Mouse (Mus musculus) cerebellum, postnatal 36 days (tissue): Measurements from ENCODE around the gene Ehd1.
A peak's percentile ranks its signal among the peaks of the same experiment; 100 is the strongest.

ENCODE experiments used
- DNase-seq, 2 experiments: peaks; one replicate each; pipeline ENCODE4 v3.0.0; 2021 to 2022; ENCODE audit warnings: mixed read lengths in 2 of 2

The Ehd1 gene

GRCm38 (mm10) chr19:6335458-6335827 lies 58.9 kb downstream of the Ehd1 start:
- DNase-seq = peak in 1 of 2 experiments; percentile 37

GRCm38 (mm10) chr19:6336920-6337319 lies 60.4 kb downstream of the Ehd1 start:
- no peak for DNase-seq

- DNase-seq = no peak
Observed at GRCm38 (mm10) chr19:6338171-6338570, 61.6 kb downstream of the Ehd1 start.

- no peak for DNase-seq
Observed at GRCm38 (mm10) chr19:6338716-6339115, 62.2 kb downstream of the Ehd1 start.

- no peak for DNase-seq
Observed at GRCm38 (mm10) chr19:6339191-6339590, 62.7 kb downstream of the Ehd1 start.

GRCm38 (mm10) chr19:6339890-6340504 lies 63.5 kb downstream of the Ehd1 start:
- DNase-seq = no peak

- DNase-seq = peak; percentile 74 to 87
Observed at GRCm38 (mm10) chr19:6340524-6341452, 64.3 kb downstream of the Ehd1 start, which contains the start of gene Map4k2. TSS of gene Map4k2 (plus strand) at chr19:6341135.

GRCm38 (mm10) chr19:6341453-6342077 lies 65.0 kb downstream of the Ehd1 start:
- no peak for DNase-seq

GRCm38 (mm10) chr19:6342276-6342933 lies 65.9 kb downstream of the Ehd1 start:
- DNase-seq = no peak

GRCm38 (mm10) chr19:6343066-6343925 lies 66.8 kb downstream of the Ehd1 start:
- DNase-seq = no peak

GRCm38 (mm10) chr19:6343996-6344395 lies 67.5 kb downstream of the Ehd1 start:
- peak in 1 of 2 experiments; percentile 39 for DNase-seq

- no peak for DNase-seq
Observed at GRCm38 (mm10) chr19:6346023-6346422, 69.5 kb downstream of the Ehd1 start.

GRCm38 (mm10) chr19:6346661-6347060 lies 70.1 kb downstream of the Ehd1 start:
- DNase-seq = no peak

- no peak for DNase-seq
Observed at GRCm38 (mm10) chr19:6347615-6348014, 71.1 kb downstream of the Ehd1 start.

GRCm38 (mm10) chr19:6348717-6349116 lies 72.2 kb downstream of the Ehd1 start:
- no peak for DNase-seq

GRCm38 (mm10) chr19:6349215-6349983 lies 72.9 kb downstream of the Ehd1 start:
- DNase-seq = no peak
